Mouse (Mus musculus) lung, postnatal 25 days (tissue): ENCODE results near the gene 8030411F24Rik.
A peak's percentile ranks its signal among the peaks of the same experiment; 100 is the strongest.
"Not testable (repeated sequence)": the region's sequence is repeated elsewhere in the genome, so short reads cannot be mapped to it uniquely, and the experiment has no call there.

Source experiments
- DNase-seq: peaks from one replicate; pipeline ENCODE4 v3.0.0; 2022; ENCODE audit warnings: low spot score

8030411F24Rik gene

GRCm38 (mm10) chr2:148781709-148782108, at the start of gene 8030411F24Rik:
8030411F24Rik (plus strand) TSS chr2:148782009.
- DNase-seq, result no peak

GRCm38 (mm10) chr2:148732327-148733000, 49.3 kb upstream of the 8030411F24Rik start, which contains the start of gene Napb:
Napb (minus strand) TSS chr2:148732467.
- DNase-seq, result peak; percentile 95

GRCm38 (mm10) chr2:148743001-148743400, 38.8 kb upstream of the 8030411F24Rik start:
- DNase-seq, result no peak

DNA sequence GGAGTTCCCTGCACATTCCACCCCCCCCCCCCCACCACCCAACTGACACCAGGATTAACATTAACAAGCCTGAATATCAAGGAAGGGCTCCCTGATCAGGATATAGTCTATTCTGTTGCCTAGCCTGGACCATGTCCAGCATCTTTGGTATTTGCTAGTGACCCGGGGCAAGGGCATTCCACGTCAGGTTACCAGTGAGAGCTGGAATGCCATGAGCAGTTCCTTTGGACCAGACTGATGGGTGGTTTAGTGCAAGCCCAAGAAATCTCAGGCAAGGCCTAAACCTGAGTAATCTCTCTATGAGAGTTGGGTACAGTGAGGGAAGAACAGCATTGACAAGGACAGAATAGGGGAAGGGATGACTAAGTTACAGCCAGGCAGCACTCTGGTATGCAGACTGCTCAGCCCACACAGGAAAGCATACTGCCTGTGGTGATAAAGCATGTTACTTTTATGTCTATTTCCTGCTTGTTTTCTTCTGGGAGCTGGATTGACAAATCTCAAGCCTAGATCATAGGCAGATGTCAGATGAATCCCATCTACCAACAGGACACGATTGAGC, 37.9 kb upstream of the 8030411F24Rik start:
- no peak for DNase-seq

- DNase-seq, result no peak
Observed at GRCm38 (mm10) chr2:148750058-148750457, 31.8 kb upstream of the 8030411F24Rik start, which contains the start of gene Cstl1. Cstl1 (plus strand) TSS chr2:148750358.

DNA sequence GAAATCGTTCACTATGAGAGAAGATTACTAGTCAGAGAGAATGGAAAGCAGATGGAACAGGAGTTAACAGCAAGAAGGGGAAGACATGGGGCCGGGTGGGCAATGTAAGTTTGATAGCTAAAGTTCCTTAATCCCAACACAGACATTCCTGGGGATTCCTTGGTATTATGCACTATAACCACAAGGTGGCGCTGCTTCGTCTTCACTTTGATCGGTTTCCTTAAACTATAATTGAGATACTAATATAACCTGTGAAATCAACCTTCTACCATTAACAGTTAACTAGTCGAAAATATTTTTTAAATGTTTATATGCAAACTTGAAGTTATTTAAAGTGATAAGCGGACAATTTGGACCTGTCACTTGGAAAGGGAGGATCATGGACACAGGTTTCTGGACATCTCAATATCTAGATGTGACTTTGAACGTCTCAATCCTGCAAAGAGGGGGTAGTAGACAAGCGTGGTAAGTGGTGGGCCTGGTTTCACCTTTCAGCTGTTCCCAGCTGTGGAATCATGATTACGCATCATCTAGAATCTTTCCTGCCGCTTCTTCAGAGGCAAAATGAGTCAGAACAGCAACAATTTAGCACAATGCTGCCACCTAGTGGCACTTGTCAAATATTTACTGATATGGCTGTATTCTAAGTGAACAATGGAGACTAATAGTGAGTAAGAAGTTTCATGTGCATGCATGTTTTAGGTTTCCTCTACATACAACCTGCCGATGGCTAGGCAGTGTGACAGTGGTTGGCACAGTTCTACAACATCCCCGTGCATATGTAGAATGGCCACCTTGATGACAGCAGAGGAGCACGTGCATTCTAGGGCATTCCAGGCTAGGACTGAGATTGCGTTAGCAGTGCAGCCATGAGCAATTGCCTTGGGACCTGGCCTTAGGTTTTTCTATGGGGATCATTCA, 29.7 kb upstream of the 8030411F24Rik start:
- peak; percentile 80 for DNase-seq

GRCm38 (mm10) chr2:148754310-148754846, 27.4 kb upstream of the 8030411F24Rik start:
- no peak for DNase-seq

DNA sequence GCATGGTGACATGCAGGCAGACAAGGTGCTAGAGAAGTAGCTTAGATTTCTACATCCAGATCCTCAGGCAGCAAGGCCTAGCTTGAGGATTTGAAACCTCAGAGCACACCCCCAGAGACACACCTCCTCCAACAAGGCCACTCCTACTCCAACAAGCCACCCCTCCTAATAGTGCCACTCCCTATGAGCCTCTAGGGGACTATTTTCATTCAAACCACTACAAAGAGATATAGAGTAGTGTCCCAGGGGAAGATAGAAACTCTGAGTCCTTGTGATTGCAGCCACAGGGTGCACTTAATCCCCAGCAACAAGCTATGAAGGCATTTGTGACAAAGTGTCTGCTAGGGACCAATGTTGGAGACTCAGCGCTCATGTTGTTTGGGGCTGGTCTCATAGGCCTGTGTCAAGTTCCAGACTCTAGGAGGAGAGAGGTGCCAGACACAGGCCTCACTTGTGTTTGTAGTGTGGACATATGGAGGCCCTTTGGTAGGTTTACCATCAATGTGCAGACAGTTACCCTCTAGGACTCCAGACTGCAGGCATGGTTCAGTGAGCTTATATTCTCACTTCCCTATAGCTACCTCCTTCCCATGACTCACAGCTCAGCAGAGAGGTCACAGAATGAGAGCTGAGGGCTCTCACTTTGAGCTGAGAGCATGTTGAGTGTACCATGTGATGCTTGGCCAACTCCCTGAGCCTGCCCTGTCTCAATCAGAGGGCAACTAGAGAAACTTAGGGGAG, 18.0 kb upstream of the 8030411F24Rik start:
- DNase-seq, result peak; percentile 70

DNA sequence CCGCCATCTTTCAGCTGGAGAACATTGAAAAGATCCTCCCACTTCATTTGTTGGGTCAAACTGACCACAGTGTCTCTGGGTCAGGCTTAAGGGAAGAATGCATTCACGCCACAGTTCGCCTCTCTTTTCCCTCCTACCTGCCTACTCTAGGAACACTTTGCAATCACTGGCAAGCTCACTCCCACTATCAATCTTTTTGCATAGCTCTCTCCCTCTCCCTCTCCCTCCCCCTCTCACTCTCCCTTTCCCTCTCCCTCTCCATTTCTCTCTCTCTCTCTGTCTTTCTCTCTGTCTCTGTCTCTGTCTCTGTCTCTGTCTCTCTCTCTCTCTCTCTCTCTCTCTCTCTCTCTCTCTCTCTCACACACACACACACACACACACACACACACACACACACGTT, 10.4 kb upstream of the 8030411F24Rik start, which contains the start of gene Cst11:
Gene Cst11, minus strand, starts transcription at position 101 of the 400 bp plus-strand sequence.
- DNase-seq, result not testable (repeated sequence)

- no peak for DNase-seq
Observed at GRCm38 (mm10) chr2:148789142-148789541, 7.3 kb downstream of the 8030411F24Rik start, which contains the start of gene Cst12. Cst12 (plus strand) TSS chr2:148789361.

- DNase-seq, result peak; percentile 37
Observed at GRCm38 (mm10) chr2:148798485-148798884, 16.7 kb downstream of the 8030411F24Rik start, which contains the start of gene Cst8. Cst8 (plus strand) TSS chr2:148798785.

DNA sequence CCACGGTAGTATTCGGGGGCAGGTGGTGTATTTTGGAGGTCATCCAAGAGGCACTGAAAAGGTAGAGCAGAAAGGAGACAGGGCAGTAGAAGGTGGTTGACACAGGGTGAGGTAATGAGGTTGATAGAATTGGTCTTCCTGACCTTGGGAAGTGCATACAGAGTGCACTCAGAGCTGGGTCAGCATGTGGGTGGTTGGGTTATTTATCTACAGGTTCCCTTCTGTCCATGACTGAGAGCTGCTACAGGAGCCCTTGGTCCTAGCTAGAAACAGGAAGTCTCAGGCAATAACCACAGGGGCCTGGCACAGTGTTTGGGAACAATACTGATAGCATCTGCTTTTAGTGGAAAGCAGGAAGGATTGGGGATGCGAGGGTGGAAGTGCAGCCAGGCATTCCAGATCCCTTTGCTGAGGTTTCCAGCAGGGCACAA, 19.7 kb downstream of the 8030411F24Rik start:
- no peak for DNase-seq

DNA sequence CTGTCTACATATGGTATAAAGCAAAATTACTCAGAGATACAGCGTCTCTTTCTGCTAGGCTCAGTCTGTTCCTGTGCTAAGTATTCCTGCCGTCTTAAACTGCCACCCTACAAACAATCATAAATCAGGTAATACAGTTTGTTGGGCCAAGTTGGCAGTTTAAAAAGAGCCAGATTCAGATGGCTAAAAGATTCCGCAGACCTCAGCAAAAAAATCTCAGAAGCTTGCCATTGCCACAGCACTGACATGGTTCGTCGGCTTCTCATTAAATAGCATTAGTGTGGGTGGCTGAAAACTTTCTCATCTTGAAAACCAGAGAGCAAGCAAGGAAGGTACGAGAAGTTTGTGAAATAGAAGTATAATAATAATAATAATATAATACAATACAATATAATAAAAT, 24.9 kb downstream of the 8030411F24Rik start:
- no peak for DNase-seq

- no peak for DNase-seq
Observed at GRCm38 (mm10) chr2:148819909-148820308, 38.1 kb downstream of the 8030411F24Rik start, which contains the start of gene Cst13. Cst13 (plus strand) TSS chr2:148820081.

GRCm38 (mm10) chr2:148825986-148826385, 44.2 kb downstream of the 8030411F24Rik start:
- DNase-seq, result no peak

DNA sequence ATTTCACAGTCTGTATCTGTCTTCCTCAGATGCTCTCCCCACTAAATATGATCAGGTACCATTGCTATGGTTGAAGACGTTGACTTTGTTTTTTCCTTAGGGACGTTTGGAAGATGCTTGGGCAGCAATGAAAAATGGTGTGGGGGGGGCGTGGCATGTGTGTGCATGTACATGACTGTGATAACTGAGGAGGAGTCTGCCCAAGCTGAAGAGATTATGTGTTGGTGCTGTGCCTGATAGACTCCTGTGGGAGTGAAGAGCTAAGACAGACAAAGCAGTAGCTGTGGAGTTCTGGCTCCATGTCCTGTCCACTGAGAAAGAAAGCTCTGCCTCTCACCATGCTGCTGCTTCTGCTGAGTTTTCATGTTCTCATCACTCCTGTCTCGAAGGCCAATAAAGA, 53.1 kb downstream of the 8030411F24Rik start, which contains the start of gene Cst9:
Gene Cst9, plus strand, starts transcription at position 236 of the 400 bp plus-strand sequence.
- no peak for DNase-seq
